Mouse (Mus musculus) cerebellum, postnatal 14 days (tissue): ENCODE results near the gene Olfr1109.

Experiments
- DNase-seq, 2 experiments: peaks; one replicate each; pipeline ENCODE4 v3.0.0; 2021; ENCODE audit warnings: mixed read lengths in 2 of 2

The Olfr1109 gene

GRCm38 (mm10) chr2:87095908-87096307 lies at the start of gene Olfr1109:
Olfr1109 (minus strand) TSS chr2:87096008.
- no peak for DNase-seq

DNA sequence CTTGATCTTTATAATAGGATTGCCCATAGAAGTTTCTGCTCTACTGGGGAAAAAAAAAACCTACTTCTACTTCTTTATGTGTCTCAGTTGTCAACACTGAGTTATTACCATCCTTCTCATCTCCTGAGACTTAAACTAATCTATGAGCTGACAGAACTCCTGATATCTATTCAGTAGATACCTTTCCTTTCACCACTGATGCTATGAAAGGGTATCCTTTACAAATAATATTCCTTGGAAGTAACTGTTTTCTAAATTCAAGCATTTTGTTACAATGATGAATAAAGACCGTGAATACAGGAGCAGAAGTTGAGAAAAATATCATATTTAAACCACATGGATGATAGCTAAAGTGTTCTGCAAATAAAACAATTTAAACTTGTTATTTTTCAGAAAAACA lies 44.4 kb upstream of the Olfr1109 start, which contains the start of gene Olfr1110:
TSS of gene Olfr1110 (minus strand) at position 101 of the 400 bp plus-strand sequence.
- no peak for DNase-seq

DNA sequence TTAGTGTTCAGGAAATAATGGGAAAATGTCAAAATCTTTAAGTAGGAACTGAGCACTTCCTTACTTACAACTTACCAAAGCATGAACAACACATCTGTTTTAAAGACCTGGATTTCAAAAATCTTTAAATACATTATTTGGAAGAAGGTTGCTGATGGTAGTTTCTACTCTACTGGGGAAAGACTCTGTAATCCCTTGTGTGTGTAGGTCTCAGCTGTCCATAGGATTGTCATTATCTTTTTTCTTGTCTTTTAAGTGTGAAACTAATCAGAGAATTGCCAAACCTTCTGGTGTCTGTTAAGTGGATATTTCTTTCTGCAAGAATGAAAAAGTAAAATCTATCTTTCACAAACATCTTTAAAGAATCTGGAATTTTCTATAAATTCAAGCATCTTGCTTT lies 18.7 kb upstream of the Olfr1109 start, which contains the start of gene Olfr259:
TSS of gene Olfr259 (minus strand) at position 101 of the 400 bp plus-strand sequence.
- no peak for DNase-seq

GRCm38 (mm10) chr2:87075717-87076116 lies 20.1 kb downstream of the Olfr1109 start, which contains the start of gene Olfr1107:
Olfr1107 (minus strand) TSS chr2:87075817.
- DNase-seq = no peak

DNA sequence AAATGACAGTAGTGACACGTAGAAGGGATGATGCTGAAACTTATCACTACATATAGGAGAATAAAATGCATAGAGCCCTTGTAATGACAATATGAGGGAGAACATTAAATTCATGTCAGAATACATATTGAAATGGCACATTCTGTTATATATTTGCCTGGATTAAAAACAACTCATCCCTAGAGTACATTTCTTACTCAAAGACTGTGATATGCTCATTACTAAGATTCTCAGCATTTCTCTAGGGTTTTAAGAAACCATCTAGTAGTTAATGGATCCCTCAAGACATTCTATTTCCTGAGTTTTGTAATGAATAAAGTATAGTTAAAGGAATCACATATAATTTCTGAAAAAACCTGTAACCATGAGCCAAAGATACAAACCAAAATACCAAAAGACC lies 43.6 kb downstream of the Olfr1109 start, which contains the start of gene Olfr1106:
TSS of gene Olfr1106 (minus strand) at position 101 of the 400 bp plus-strand sequence.
- no peak for DNase-seq
